Mouse (Mus musculus) MEL (cell line): ENCODE data around the gene Ccdc33. TPM values are rescaled to one million over a fixed set of nuclear protein-coding genes. Genes with fewer than 3 reads are reported as not detected.

Experiments
- DNase-seq: peaks from one replicate; pipeline ENCODE4 v3.0.0; 2011; ENCODE audit warnings: low read depth, low spot score
- H3K27ac ChIP-seq: 2 replicates; pipeline ENCODE4 v1.5.1; 2012; ENCODE audit warnings: low read depth, mild to moderate bottlenecking, control low read depth, low read length, moderate library complexity; ENCODE audit not compliant: control insufficient read depth
- H3K27me3 ChIP-seq, 2 experiments: fragments of 150-350 bp in 1 of 2; sonication (generic) in 1 of 2; 2 replicates each; pipeline ENCODE4 v1.6.1; 2012; ENCODE audit warnings: low read length in 2 of 2, mild to moderate bottlenecking in 2 of 2, improper control_type of control experiment in 1 of 2, moderate library complexity in 1 of 2; ENCODE audit not compliant: insufficient read depth in 2 of 2, control insufficient read depth in 1 of 2
- H3K36me3 ChIP-seq, 2 experiments: 2 replicates each; pipeline ENCODE4 v1.6.1; 2012 to 2014; ENCODE audit warnings: low read length in 2 of 2, improper control_type of control experiment in 1 of 2, inconsistent platforms in 1 of 2, mild to moderate bottlenecking in 1 of 2; ENCODE audit not compliant: insufficient read depth in 2 of 2, control insufficient read depth in 1 of 2
- H3K4me1 ChIP-seq, 2 experiments: fragments of 150-350 bp in 1 of 2; sonication (generic) in 1 of 2; 2 replicates each; pipeline ENCODE4 v1.6.1; 2012; ENCODE audit warnings: low read length in 2 of 2, improper control_type of control experiment in 1 of 2, mild to moderate bottlenecking in 1 of 2; ENCODE audit not compliant: insufficient read depth in 2 of 2, control insufficient read depth in 1 of 2
- H3K4me3 ChIP-seq, 2 experiments: fragments of 150-350 bp in 1 of 2; sonication (generic) in 1 of 2; 2 replicates each; pipeline ENCODE4 v1.5.1; 2012; ENCODE audit warnings: low read depth in 2 of 2, low read length in 2 of 2, mild to moderate bottlenecking in 2 of 2, moderate library complexity in 2 of 2, control low read depth in 1 of 2, improper control_type of control experiment in 1 of 2; ENCODE audit not compliant: control insufficient read depth in 1 of 2, insufficient read depth in 1 of 2
- H3K79me2 ChIP-seq: 2 replicates; pipeline ENCODE4 v1.6.1; 2012; ENCODE audit warnings: mild to moderate bottlenecking, low read length, moderate library complexity; ENCODE audit not compliant: control insufficient read depth, poor library complexity, insufficient read depth
- H3K9ac ChIP-seq: 2 replicates; pipeline ENCODE4 v1.6.1; 2012; ENCODE audit warnings: low read depth, mild to moderate bottlenecking, control low read depth, low read length, moderate library complexity; ENCODE audit not compliant: control insufficient read depth, poor library complexity, severe bottlenecking
- H3K9me3 ChIP-seq: fragments of 150-350 bp; sonication (generic); replicated peaks from 2 replicates; pipeline ENCODE4 v1.6.1; 2012; ENCODE audit warnings: mild to moderate bottlenecking, low read length, improper control_type of control experiment, moderate library complexity; ENCODE audit not compliant: insufficient read depth
- BHLHE40 ChIP-seq: IDR thresholded peaks from 2 replicates; pipeline ENCODE4 v1.6.1; 2012; ENCODE audit warnings: low read depth, mild to moderate bottlenecking, inconsistent platforms, low read length, improper control_type of control experiment, borderline replicate concordance
- CHD1 ChIP-seq: IDR thresholded peaks from 2 replicates; pipeline ENCODE4 v1.6.1; 2012; ENCODE audit warnings: low read depth, mild to moderate bottlenecking, inconsistent platforms, low read length, improper control_type of control experiment
- E2F4 ChIP-seq: IDR thresholded peaks from 2 replicates; pipeline ENCODE4 v1.6.1; 2011; ENCODE audit warnings: low read depth, low read length, improper control_type of control experiment, borderline replicate concordance
- ELF1 ChIP-seq: IDR thresholded peaks from 2 replicates; pipeline ENCODE4 v1.6.1; 2014; ENCODE audit warnings: low read depth, mild to moderate bottlenecking, inconsistent platforms, low read length, improper control_type of control experiment, moderate library complexity
- EP300 ChIP-seq, 2 experiments: IDR thresholded peaks; 2 replicates each; pipeline ENCODE4 v1.6.1; 2011; ENCODE audit warnings: improper control_type of control experiment in 2 of 2, low read length in 2 of 2, low read depth in 1 of 2, mild to moderate bottlenecking in 1 of 2
- ETS1 ChIP-seq: IDR thresholded peaks from 2 replicates; pipeline ENCODE4 v1.6.1; 2012; ENCODE audit warnings: low read depth, mild to moderate bottlenecking, inconsistent platforms, low read length, improper control_type of control experiment, moderate library complexity
- GABPA ChIP-seq: IDR thresholded peaks from 2 replicates; pipeline ENCODE4 v1.6.1; 2012; ENCODE audit warnings: low read depth, mild to moderate bottlenecking, inconsistent platforms, low read length, improper control_type of control experiment, moderate library complexity
- JUND ChIP-seq: IDR thresholded peaks from 2 replicates; pipeline ENCODE4 v1.6.1; 2011; ENCODE audit warnings: low read depth, mild to moderate bottlenecking, improper control_type of control experiment, low read length
- MAFK ChIP-seq: IDR thresholded peaks from 2 replicates; pipeline ENCODE4 v1.6.1; 2011; ENCODE audit warnings: low read depth, mild to moderate bottlenecking, low read length, improper control_type of control experiment, borderline replicate concordance
- MAX ChIP-seq: IDR thresholded peaks from 2 replicates; pipeline ENCODE4 v1.6.1; 2011; ENCODE audit warnings: low read length, improper control_type of control experiment
- MEF2A ChIP-seq: IDR thresholded peaks from 2 replicates; pipeline ENCODE4 v1.6.1; 2014; ENCODE audit warnings: low read depth, mild to moderate bottlenecking, inconsistent platforms, low read length, improper control_type of control experiment; ENCODE audit not compliant: poor library complexity, insufficient replicate concordance, severe bottlenecking; ENCODE audit errors: extremely low read depth
- MYB ChIP-seq: IDR thresholded peaks from 2 replicates; pipeline ENCODE4 v1.6.1; 2011; ENCODE audit warnings: mild to moderate bottlenecking, low read depth, low read length, improper control_type of control experiment
- NELFE ChIP-seq: IDR thresholded peaks from 2 replicates; pipeline ENCODE4 v1.6.1; 2011; ENCODE audit warnings: low read depth, low read length, improper control_type of control experiment
- NRF1 ChIP-seq: IDR thresholded peaks from 2 replicates; pipeline ENCODE4 v1.6.1; 2014; ENCODE audit warnings: low read depth, mild to moderate bottlenecking, inconsistent platforms, low read length, improper control_type of control experiment, moderate library complexity; ENCODE audit not compliant: poor library complexity, insufficient read depth, severe bottlenecking
- POLR2AphosphoS2 ChIP-seq: IDR thresholded peaks from 2 replicates; pipeline ENCODE4 v1.6.1; 2011; ENCODE audit warnings: low read length, improper control_type of control experiment
- RAD21 ChIP-seq: IDR thresholded peaks from 2 replicates; pipeline ENCODE4 v1.6.1; 2011; ENCODE audit warnings: mild to moderate bottlenecking, low read depth, low read length, improper control_type of control experiment
- SIN3A ChIP-seq: IDR thresholded peaks from 2 replicates; pipeline ENCODE4 v1.6.1; 2012; ENCODE audit warnings: low read length, improper control_type of control experiment, inconsistent platforms
- UBTF ChIP-seq: IDR thresholded peaks from 2 replicates; pipeline ENCODE4 v1.6.1; 2012; ENCODE audit warnings: low read depth, mild to moderate bottlenecking, inconsistent platforms, low read length, improper control_type of control experiment, moderate library complexity, borderline replicate concordance; ENCODE audit not compliant: insufficient read depth
- USF1 ChIP-seq: IDR thresholded peaks from 2 replicates; pipeline ENCODE4 v1.6.1; 2014; ENCODE audit warnings: low read depth, mild to moderate bottlenecking, inconsistent platforms, low read length, improper control_type of control experiment, moderate library complexity
- USF2 ChIP-seq, 2 experiments: IDR thresholded peaks; 2 replicates each; pipeline ENCODE4 v1.6.1; 2011 to 2012; ENCODE audit warnings: improper control_type of control experiment in 2 of 2, low read length in 2 of 2, borderline replicate concordance in 1 of 2, inconsistent platforms in 1 of 2, low read depth in 1 of 2, mild to moderate bottlenecking in 1 of 2; ENCODE audit not compliant: insufficient read depth in 1 of 2
- ZMIZ1 ChIP-seq: IDR thresholded peaks from 2 replicates; pipeline ENCODE4 v1.6.1; 2012; ENCODE audit warnings: low read depth, mild to moderate bottlenecking, inconsistent platforms, low read length, improper control_type of control experiment, moderate library complexity
- ZNF384 ChIP-seq: IDR thresholded peaks from 2 replicates; pipeline ENCODE4 v1.6.1; 2012; ENCODE audit warnings: low read depth, mild to moderate bottlenecking, inconsistent platforms, low read length, improper control_type of control experiment
- polyA plus RNA-seq, 2 experiments: library from polyadenylated mRNA; stranded (reverse) in 1 of 2; unstranded in 1 of 2; fragments of >175 nt in 1 of 2; fragments of >200 nt in 1 of 2; gene quantifications; 2 replicates each; pipeline versions ENCODE4 v1.2.1 to v1.2.4; 2012; ENCODE audit warnings: low replicate concordance in 2 of 2, low read depth in 1 of 2; ENCODE audit not compliant: insufficient read length in 2 of 2, insufficient read depth in 1 of 2, missing spikeins in 1 of 2
- total RNA-seq: library from RNA; depleted of rRNA; stranded (reverse); fragments of 300-350 nt; gene quantifications from 2 replicates; pipeline ENCODE4 v1.2.3, GENCODE M21; 2012

The Ccdc33 gene
- total and polyA plus RNA-seq, 3 experiments = not detected

DNA sequence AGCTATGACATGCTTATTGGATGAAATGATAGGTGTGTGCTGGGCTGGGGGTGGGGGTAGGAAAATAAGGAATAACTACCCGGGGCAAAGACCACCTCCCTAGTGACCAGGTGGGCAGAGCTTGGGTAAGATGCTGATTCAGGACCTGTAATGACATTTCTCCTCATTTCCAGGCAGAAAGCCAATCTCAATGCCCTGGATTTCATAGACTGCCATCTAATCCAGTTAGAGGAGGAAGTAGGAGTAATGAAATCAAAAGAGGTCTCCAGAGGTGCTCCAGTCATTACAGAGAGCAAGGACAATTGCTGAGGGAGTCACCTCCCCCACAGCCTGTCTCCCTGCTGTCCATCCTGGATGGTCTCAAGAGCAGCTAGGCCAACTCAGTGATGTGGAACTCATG lies 58.7 kb downstream of the Ccdc33 start:
- no peak for DNase-seq
- Histone ChIP-seq H3K9me3 (no peaks in the 10 kb centered on the region), H3K27ac (no peak overlapping the region), H3K36me3 (no peaks in the 10 kb centered on the region), H3K4me3 (no peak overlapping the region), H3K4me1 (peaks cover 0 to 19% of the 10 kb centered on the region in 2 experiments; a peak in 2 of 4 replicates)
- no peak for TF ChIP-seq MAFK
- no peak for TF ChIP-seq ETS1
- no peak for TF ChIP-seq POLR2AphosphoS2
- TF ChIP-seq NELFE = no peak
- no peak for TF ChIP-seq CHD1
- TF ChIP-seq MAX = no peak
- no peak for TF ChIP-seq E2F4
- TF ChIP-seq UBTF = no peak
- TF ChIP-seq USF1 = no peak
- no peak for TF ChIP-seq ELF1
- no peak for TF ChIP-seq GABPA
- no peak for TF ChIP-seq ZMIZ1
- no peak for TF ChIP-seq MEF2A
- no peak for TF ChIP-seq USF2 (IDR thresholded peaks at IDR 0.05; ENCODE audit: borderline replicate concordance in 1 of 2, insufficient read depth in 1 of 2, low read depth in 1 of 2, low read length in 2 of 2)
- no peak for TF ChIP-seq SIN3A
- TF ChIP-seq BHLHE40 = no peak
- no peak for TF ChIP-seq EP300 (IDR thresholded peaks at IDR 0.05; ENCODE audit: low read depth in 1 of 2, low read length in 2 of 2)
- no peak for TF ChIP-seq ZNF384
- no peak for TF ChIP-seq MYB
- TF ChIP-seq, all 39 proteins: peak for 0
- no peak overlapping the region for H3K9ac ChIP-seq
- H3K27me3 ChIP-seq = peaks cover 0 to 2% of the 10 kb centered on the region in 2 experiments; a peak in 1 of 4 replicates
- no peaks in the 10 kb centered on the region for H3K79me2 ChIP-seq

- no peaks in the 10 kb centered on the region for H3K79me2 ChIP-seq
- no peak overlapping the region for H3K4me3 ChIP-seq
- no peak for DNase-seq
- peaks cover 0 to 3% of the 10 kb centered on the region in 2 experiments; a peak in 2 of 4 replicates for H3K27me3 ChIP-seq
- H3K9me3 ChIP-seq = no peaks in the 10 kb centered on the region
- peaks cover 0 to 2% of the 10 kb centered on the region in 2 experiments; a peak in 1 of 4 replicates for H3K4me1 ChIP-seq
- H3K36me3 ChIP-seq = no peaks in the 10 kb centered on the region
- TF ChIP-seq NELFE = no peak
- no peak for TF ChIP-seq SIN3A
- no peak for TF ChIP-seq RAD21
- TF ChIP-seq ZNF384 = no peak
- no peak for TF ChIP-seq USF2 (IDR thresholded peaks at IDR 0.05; ENCODE audit: borderline replicate concordance in 1 of 2, insufficient read depth in 1 of 2, low read depth in 1 of 2, low read length in 2 of 2)
- TF ChIP-seq NRF1 = no peak
- TF ChIP-seq JUND = no peak
- TF ChIP-seq, all 39 proteins: peak for 0
- Histone ChIP-seq H3K27ac (no peak overlapping the region), H3K9ac (no peak overlapping the region)
These were observed 63.0 kb downstream of the Ccdc33 start for GRCm38 (mm10) chr9:58055666-58056065.
